Mouse (Mus musculus) kidney, adult 18-20 months (tissue): Measurements from ENCODE around the gene Fam173a.
A peak's percentile ranks its signal among the peaks of the same experiment; 100 is the strongest.

Experiments used
- DNase-seq: peaks from one replicate; pipeline ENCODE4 v3.0.0; 2021

Fam173a gene

DNA sequence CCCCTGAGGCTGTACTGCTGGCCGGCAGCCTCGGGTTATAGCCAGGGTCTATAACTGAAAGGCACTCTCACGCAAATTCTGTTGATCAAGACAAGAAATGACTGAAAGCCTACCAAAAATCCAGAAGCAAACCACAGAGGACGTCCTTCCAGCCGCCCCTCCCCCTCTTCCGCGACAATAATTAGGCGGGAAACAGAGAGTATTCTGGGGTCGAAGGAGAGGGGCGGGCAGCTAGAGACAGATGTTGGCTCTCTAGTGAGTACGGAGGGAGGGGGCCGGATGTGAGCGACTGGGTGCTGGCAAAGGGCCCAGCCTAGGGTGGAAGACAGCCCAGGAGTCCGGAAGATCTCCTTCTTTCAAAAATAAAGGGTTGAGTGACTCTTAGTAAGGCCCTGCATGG is at the start of gene Fam173a:
Fam173a (minus strand) TSS at position 287 of the 400 bp plus-strand sequence.
- DNase-seq: peak; percentile 75

DNA sequence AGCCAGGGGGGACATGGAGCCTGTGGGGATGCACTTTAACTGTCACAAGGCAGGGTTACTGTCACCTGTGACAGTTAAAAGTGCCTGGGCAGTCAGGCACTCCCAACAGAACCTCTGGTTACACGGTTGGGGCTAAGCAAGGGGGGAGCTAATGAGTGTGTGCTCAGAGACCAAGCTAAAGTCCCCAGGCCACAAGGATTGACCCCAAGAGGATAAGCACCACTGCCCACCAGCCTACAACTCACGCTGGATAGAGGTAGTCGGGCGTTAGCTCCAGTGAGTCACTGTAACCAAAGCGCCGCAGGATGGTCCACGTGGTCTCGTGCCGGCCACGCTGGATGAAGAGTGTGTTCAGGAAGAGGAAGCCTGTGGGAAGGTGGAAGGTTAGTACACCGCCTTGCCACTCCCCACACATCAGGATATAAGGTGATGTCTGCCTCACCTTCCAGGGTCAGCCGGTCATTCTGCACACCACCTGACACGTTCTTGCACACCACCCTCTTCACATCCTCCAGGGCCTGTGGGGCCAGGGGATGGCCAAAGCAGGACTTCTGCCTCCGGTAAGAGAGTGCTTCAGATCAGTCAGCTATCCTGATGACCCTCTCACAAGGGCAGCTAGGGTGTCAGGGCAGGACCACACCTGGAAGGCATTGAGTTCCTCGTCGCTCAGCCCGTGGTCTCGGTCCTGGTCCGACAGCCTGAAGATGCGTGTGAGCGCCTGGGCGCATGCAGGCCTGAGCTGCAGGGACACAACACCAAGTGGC is 48.6 kb upstream of the Fam173a start, which contains the start of gene Gm20683:
Gm20683 (minus strand) TSS at position 647 of the 764 bp plus-strand sequence.
- DNase-seq: no peak

DNA sequence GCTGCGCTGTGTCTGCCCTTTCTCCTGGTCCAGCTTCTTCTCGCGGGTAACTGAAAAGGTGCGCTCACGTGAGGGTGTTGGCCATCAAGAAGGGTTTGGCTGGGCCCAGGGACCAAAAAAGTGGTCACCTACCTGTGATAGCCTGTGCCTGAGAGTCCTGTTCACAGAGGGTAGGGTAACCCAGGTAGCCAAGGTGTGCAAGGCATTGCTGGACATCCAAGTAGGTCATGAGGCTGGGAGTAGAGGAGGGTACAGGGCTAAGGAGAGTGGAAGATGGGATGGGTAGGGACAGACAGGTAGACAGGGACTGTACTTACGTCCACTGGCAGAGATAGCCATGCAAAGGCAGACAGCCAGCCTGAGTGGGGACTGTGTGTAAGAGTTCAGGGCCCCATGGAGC is 47.8 kb upstream of the Fam173a start:
- DNase-seq: no peak

DNA sequence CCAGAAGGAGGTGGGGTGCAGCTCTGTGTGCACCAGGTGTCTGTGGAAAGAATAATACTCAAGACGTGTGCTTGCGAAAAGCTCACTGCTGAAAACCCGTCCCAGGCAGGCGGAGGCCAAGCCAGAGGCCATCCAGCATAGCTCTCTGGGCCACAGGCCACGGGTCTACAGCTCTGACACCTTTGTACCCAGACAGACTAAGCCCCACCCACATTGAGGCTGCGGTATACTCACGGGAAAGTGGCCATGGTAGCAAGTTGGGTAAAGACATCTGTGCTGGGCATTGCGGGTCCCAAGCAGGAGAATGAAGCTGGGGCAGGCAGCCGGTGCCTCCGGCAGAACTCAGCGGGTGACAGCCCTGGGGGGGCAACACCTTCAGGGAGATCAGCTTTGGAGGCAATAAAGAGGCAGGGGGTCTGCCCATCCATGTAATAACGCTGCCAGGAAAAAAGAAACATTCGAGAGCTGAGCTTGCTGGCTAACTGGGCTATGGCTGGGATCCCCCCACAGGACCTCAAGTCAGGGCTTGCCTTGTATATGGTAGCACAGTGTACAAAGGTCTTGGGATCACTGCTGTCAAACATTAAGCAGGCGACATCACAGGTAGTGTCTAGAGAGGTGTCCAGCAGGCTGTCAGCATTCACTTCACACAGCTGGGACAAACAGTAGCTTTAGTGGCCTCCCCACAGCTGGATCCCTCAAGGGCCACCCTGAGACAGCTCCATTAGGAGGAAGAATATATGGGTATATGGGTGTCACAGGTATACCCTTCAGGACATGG is 46.9 kb upstream of the Fam173a start:
- peak; percentile 59 for DNase-seq

DNA sequence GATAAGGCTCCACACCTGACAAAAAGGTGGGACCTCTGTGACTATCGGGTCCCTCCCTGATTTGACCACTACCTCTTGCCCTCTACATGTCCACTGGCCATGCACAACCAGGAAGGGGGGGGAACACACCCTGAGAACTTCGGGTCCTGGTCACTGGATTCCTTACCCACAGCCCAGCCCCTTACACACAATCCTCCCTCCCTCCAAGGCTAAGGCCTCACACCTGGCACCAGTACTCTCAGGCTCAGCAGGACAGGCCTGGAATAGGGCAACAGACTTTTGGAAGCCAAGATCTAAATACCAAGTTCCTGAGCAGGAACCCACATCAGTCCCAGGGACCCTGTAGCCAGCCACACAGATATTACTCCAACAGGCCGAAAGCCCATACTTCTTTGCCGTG is 46.2 kb upstream of the Fam173a start:
- no peak for DNase-seq

DNA sequence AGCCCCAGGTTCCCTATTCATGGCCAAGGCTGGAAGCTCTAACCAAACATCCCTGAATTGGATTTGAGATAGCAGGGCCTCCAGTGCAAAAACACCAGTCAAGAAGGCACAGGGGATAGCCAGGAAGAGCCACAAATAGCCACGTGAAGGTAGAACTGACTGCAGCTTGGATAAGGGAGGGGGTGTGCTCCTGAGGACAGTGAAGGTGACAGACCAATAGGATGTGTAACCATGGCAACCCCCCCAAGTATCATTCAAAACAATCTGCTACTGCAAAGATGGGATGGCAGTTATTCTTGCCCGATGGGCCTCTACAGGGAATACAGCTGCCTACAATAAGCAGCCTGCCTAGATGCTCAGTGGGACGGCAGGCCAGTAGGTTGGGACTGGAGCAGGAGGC is 44.8 kb upstream of the Fam173a start:
- DNase-seq: no peak

DNA sequence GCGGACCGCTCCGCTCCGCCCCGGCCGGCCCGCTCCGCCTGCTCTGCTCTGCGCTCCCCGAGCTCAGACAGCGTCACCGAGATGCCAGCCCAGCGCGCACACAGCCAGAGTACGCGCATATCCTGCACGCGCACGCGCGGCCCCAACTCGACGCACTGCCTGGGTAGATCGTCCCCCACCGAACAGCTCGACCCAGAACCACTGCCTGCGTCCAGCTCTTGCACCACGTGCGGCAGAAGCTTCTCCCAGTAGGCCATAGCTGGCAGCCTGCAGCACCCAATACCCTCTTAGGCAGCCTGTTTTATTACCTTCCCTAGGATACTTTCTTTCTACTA is 44.3 kb upstream of the Fam173a start, which contains the start of gene Rhbdl1:
Rhbdl1 (minus strand) TSS at position 220 of the 335 bp plus-strand sequence.
- peak; percentile 74 for DNase-seq

DNA sequence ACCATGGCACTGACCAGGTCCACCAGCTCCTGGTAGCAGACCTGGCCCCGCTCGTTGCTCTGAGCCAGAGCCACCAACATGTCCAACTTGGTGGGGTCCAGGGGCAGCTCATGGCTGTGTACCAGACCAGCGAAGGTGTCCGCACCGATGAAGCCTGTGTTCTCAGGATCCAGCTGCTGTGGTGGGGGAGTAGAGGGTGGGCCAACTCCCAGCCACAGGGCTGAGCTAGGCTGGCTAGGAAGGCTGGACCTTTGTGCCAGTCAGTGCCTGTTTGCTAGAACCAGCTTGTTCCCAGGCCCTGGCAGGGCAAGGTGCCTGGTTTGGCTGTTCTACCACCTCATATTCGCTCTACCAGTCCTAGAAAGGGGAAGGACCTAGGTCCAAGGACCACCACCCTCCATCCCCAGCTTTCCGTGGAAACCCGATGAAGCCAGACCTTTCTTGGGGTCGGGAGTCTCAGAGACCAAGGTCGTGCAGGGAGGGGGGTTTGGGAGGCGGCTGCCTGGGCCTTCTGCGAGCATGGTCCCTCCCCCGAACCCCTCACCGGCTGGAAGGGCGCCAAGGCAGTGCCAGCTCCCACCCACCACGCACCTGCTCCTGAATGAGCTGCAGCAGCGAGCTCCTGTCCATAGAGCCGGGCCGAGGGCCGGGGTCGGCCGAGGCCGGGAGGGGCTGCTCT is 43.8 kb upstream of the Fam173a start:
- DNase-seq: peak; percentile 61

DNA sequence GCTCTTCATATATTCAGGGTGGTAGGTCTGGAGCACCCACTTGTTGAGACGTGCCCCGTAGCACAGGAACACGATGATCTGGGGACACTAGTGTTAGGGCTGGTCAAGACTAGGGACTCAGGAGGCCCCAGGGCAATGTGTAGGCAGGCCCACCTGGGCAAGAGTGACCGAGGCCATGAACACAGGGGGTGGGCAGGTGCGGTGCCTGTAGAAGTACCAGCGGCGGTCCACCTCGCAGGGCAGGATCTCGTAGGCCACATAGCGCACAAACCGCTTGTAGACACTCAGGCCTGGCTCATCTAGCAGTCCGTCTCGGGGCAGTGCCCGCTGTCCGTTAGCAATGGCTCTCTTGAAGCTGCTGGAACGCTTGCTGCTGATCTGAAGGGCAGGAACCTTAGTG is 43.1 kb upstream of the Fam173a start:
- DNase-seq: peak; percentile 40

DNA sequence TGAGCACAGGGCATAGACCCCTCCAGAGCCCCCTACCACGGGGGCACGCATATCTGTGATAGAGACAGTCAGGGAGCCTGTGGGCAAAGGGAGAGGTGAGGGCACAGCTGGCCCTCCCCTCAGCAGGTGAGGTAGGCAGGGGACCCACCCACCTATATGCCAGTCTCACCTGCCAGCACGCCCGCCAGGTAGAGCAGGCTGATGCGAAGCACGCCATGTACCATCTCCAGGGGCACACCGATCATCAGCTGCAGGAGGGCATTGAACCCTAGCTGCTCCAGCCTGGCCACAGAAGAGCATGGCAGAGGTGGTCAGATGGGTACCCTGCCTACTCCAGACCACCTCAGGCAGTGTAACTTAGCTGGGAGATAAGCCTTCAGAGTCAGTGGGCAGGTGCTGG is 42.6 kb upstream of the Fam173a start:
- DNase-seq: no peak

DNA sequence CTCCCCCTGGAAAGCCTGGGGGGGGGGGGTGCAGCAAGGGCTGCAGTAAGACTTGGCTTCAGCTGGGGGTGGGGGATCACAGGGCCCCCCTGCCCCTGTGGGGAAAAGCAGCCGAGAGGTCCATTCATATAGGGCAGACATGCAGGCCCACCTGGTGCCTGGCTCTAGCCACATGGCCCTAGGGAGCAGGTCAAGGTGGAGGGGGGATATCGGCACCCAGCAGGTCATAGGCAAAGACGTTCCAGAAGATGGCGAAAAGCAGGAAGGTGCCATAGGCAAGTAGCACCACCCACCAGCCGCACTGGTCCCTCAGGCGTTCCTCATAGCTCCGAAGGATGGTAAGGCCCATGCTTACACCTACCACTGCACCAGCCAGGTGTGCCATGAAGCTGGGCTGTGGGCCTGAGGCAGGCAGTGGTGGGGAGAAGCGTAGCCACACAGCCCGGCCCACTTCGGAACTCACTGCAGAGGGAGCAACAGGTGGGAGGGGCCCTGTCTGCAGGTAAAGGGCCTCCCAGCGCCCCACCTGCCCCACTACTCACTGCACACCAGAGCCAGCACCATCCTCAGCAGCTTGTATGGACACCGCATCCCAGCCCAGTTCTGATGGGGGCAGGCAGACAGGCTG is 42.0 kb upstream of the Fam173a start:
- no peak for DNase-seq

DNA sequence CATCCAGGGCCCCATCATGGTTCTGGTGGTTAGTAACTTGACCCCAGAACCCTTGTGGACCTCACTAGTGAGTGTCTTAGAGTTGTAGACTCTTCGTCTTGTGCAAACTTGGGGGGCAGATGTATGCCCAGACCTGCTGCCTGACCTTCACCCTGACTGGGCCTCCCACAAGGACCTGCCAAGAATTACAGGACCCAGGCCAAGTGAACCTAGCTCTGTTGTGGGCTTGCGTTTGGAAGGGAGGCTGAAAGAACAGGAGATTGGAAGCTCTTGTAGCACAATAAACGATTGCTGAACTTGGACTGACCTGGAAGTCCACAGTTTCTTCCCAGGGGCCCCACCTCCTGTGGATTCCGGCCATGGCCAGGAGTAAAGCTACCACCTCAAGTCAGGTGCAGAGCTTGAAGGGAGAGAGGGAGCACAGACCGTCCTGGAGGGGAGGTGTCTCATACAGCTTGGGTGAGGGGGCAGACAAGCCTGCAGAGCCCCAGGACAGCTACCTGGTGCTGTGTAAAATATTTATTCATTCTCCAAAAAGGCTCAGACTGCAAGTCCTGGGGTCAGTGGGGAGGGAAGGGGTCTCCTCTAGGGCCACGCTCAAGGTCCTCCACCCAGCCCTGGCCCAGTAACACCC is 41.4 kb upstream of the Fam173a start:
- DNase-seq: peak; percentile 75

DNA sequence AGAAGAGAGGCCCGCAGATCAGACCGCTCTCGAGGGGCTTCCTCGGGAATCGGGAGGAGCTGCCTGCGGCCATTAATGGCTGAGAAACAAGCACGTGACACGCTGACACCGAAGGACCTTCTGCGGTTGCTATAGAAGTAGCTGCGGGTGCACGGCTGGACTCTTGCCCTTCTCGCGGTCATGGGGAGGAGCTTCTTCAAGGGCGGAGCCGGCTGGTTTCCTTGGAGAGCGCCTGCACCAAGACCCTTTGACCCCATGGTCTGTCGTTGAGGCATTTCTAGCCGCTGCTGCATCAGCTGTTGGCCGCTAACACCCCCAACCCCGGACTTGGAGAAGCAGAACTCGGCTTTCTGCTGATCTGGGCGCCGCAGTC is 40.6 kb upstream of the Fam173a start, which contains the start of gene Stub1:
Stub1 (minus strand) TSS at position 114 of the 373 bp plus-strand sequence.
- peak; percentile 97 for DNase-seq

DNA sequence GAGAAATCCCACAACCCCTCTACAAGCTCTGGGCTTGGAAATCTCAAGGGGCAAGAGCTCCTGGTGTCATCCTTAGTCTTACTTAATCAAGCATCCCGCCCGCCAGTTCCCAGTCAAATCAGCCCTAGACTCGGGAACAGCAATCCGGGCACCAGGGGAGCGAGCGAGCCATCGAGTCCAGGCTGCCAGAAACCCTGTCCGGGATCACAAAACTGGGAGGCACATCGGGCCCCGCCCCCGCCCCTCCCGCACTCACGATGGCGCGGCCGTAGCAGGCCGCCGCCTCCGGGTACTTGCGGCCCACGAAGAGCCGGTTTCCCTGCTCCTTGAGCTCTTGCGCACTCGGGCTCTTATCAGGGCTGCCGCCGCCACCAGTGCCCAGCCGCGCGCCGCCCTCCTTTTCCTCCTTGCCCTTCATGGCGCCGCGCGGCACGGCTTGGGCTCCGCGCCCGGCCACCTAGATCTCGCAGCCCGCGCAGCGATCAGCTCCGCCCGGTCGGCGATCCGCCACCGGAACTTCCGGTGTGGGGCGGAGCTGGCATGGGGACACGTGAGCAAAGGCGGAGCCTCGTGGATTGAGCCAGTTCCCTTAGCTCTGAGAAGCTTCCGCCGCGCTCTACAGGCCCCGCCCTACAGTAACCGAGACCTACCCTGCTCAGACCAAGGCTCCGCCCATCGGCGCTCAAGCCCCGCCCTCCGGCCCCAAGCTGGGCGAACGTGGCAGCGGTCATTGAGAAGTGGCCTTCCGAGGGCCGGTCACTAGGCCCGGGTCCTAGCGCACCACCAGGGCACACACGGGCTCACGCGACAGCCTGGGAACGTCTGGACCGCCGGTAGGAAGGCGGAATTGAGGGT is 40.0 kb upstream of the Fam173a start:
- DNase-seq: peak; percentile 100

DNA sequence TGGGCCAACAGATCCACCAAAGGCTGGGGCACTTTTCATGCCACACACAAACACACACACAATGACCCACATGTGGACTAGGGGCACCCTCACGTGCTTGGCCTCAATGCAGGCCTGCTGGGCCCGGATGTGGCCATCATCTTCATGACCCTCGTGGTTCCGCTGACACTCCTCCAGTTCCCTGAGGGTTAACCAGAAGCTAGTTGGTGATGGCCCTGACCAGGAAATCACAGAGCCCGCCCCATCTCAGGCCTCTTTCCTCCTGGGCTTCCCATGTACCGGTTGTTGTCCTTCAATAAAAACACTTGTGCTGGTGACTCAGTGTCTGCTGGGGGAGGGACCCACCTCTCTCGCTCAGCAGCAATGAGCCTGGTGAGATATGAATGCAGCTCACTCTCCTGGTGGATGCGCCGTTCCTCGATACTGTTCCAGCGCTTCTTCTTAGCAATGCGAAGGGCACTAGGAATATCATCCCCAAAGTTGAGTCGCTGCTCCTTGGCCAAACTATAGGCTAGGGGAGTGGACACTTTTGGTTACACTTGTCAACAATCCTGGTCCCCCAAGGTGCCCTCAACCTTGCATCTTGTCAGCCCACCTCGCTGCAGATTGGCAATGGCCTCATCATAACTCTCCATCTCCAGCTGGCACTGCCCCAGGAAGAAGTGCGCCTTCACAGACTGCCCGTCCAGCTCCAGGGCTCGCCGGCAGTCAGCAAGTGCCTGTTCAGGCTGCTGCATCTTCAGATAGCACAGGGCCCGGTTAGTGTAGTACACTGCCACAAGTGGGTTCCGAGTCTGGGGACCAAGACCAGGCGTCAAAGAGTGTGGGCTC is 39.0 kb upstream of the Fam173a start:
- peak; percentile 31 for DNase-seq

DNA sequence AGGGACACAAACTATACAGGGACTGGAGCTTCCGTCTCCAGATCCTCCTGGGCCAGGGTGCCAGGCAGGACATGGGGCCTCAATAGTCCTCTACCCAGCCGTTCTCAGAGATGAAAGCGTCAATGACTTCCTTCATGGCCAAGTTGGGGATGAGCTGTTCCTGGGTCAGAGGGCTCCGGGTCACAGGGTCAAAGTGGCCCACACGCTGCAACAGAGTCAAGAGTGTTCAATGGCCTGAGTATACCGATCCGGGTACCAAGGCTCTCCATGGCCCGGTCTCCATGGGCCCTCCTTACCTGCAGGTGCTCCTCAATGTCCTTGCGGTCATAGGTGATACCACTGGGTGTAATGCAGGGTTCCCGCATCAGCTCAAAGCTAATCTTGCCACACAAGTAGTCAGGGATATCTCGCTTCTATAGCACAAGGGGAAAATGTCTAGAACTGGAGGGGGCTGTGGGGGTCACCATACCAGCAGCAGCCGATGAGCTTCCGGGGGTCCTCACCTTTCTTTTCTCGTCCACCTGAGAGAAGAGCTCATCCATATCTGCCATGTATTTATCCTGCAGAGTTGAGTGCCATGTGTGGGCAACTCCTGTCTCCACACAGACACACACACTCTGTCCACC is 38.2 kb upstream of the Fam173a start:
- no peak for DNase-seq

DNA sequence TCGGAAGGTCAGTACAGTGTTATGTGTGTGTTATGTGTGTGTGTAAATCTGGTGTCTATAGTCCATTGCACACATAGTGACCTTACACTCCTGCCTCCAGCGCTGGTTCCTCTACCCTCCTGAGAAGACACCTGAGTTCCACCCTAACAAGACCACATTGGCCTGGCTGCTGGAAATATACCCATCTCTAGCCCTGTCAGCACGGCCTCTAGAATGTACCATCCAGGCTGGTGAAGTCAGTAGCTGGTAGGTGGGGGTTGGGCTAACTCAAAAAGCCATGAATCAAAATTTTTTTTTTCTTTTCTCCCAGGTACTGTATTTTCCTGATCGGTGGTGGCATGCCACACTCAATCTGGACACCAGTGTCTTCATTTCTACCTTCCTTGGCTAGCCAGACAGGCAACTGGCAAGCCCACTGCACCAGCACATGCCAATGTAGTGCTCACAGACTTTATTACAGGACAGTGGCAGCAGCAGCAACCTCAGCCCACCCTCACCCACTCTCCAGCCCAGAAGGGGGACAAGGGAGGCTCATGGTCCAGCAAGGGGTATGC is 37.6 kb upstream of the Fam173a start:
- DNase-seq: no peak

DNA sequence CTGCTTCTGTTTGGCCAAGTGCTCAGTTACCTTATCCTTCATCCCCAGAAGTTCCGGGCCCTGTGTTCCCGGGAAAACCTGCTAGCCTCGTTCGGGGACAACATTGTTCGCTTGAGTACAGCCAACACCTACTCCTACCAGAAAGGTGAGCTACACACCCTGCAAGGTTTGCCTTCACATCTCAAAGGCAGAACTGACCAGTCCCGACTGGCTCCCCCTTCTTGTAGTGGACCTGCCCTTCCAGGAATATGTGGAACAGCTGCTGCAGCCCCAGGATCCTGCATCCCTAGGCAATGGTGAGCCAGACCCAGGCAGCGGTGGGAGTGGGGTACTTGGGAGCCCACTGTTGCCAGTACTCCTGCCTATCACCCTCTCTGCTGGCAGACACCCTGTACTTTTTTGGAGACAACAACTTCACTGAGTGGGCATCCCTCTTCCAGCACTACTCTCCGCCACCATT is 36.9 kb upstream of the Fam173a start:
- DNase-seq: no peak

DNA sequence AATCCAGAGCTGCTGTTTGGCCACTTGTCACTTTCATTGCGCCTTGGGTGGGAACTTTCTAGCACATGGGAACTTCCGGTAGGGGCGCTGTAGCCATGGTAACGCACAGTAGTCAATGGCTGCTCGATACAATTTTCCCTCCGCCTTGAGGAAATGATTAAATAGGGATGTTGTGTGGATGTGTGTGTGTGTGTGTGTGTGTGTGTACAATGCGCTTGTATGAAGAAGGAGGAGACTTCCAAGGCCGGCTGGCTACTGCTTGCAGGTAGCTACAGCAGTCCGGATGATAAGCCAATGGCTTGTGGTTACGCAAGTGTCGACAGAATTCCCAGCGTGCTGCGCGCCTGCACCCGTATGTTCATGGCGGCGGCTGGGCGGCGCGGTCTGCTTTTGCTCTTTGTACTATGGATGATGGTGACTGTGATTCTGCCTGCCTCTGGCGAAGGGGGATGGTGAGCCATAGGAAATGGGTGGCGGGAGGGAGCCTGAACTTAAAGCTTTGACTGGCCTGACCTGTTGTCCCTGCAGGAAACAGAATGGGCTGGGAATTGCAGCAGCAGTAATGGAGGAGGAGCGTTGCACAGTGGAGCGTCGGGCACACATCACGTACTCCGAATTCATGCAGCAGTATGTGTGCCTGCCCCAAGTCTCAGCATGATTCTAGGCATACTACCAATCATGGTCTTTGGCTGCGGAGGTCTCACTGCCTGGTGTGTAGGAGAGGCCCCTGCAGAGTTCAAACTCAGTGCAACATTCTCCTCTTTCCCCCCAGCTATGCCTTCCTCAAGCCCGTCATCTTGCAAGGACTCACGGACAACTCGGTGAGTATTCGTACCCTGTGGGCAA is 36.2 kb upstream of the Fam173a start, which contains the start of gene Jmjd8:
Jmjd8 (plus strand) TSS at position 156 of the 846 bp plus-strand sequence.
- peak; percentile 86 for DNase-seq
